Mouse (Mus musculus): Measurements from ENCODE around the gene Pigs. TPM values are rescaled to one million over a fixed set of nuclear protein-coding genes. Genes with fewer than 3 reads are reported as not detected.

Pigs gene
- polyA plus RNA-seq, 1 experiment, result 50.2 TPM

DNA sequence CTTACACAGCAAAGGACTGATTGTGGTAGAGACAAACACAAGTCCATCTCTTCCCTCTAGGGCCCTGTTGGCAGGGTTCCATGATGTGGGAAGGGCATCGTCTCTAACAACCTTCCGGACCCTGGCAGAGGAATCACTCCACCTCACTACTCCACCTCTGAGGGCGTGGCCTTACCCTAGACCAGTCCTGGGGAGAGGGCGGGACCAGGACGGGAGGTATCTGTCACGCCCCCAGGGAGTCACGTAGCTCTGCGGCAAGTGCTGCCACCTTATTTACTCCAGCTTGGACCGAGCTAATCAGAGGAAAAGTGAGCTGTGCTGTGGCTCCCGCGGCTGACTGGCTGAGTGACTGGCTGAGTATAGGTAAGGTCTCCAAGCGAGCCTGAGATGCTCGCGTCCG, 5.4 kb upstream of the Pigs start, which contains the start of gene Aldoc:
Aldoc (plus strand) TSS at position 109 of the 400 bp plus-strand sequence.
- no peaks in the 10 kb centered on the region for H3K27me3 ChIP-seq (ENCODE audit: control insufficient read depth, insufficient read depth, insufficient read length)
- no peak within 1 kb of the TSS for H3ac ChIP-seq (ENCODE audit: control insufficient read depth, insufficient read length)
- TF ChIP-seq MAX (IDR thresholded peaks at IDR 0.05; ENCODE audit: low read depth) (no peak), MYOG (IDR thresholded peaks at IDR 0.05; ENCODE audit: control insufficient read depth in 1 of 3, insufficient read depth in 1 of 3, insufficient read length in 2 of 3, low read depth in 2 of 3) (no peak), POLR2AphosphoS2 (IDR thresholded peaks at IDR 0.05; ENCODE audit: insufficient read length, low read depth) (peak; percentile 66), CEBPB (IDR thresholded peaks at IDR 0.05; ENCODE audit: insufficient read depth, poor library complexity, severe bottlenecking) (no peak), REST (IDR thresholded peaks at IDR 0.05; ENCODE audit: insufficient read depth, insufficient read length) (no peak), POLR2A (IDR thresholded peaks at IDR 0.05; ENCODE audit: insufficient read length, low read depth) (no peak)
- H3K79me2 ChIP-seq (ENCODE audit: control insufficient read depth, insufficient read depth), result no peaks in the 10 kb centered on the region
- H3K36me3 ChIP-seq (ENCODE audit: control insufficient read depth, insufficient read depth), result peaks cover 22% of the 10 kb centered on the region
- no peak within 1 kb of the TSS for H3K4me2 ChIP-seq (ENCODE audit: low read depth)
- H3K4me3 ChIP-seq, result no peak within 1 kb of the TSS

- Histone ChIP-seq H3K4me2 (ENCODE audit: low read depth) (no peak overlapping the region), H3ac (ENCODE audit: control insufficient read depth, insufficient read length) (no peak overlapping the region), H3K36me3 (ENCODE audit: control insufficient read depth, insufficient read depth) (peaks cover 14% of the 10 kb centered on the region), H3K79me2 (ENCODE audit: control insufficient read depth, insufficient read depth) (no peaks in the 10 kb centered on the region), H3K27me3 (ENCODE audit: control insufficient read depth, insufficient read depth, insufficient read length) (no peaks in the 10 kb centered on the region), H3K4me3 (no peak overlapping the region)
- TF ChIP-seq USF1 (IDR thresholded peaks at IDR 0.05; ENCODE audit: low read depth) (no peak), POLR2AphosphoS2 (IDR thresholded peaks at IDR 0.05; ENCODE audit: insufficient read length, low read depth) (no peak), TCF3 (IDR thresholded peaks at IDR 0.05; ENCODE audit: insufficient read length, low read depth) (no peak), MYOD1 (IDR thresholded peaks at IDR 0.05; ENCODE audit: control insufficient read depth in 1 of 3, insufficient read length in 2 of 3, low read depth in 2 of 3) (no peak), POLR2A (IDR thresholded peaks at IDR 0.05; ENCODE audit: insufficient read length, low read depth) (no peak), TCF12 (IDR thresholded peaks at IDR 0.05; ENCODE audit: insufficient read depth, poor library complexity, severe bottlenecking) (no peak), CEBPB (IDR thresholded peaks at IDR 0.05; ENCODE audit: insufficient read depth, poor library complexity, severe bottlenecking) (no peak), SRF (IDR thresholded peaks at IDR 0.05; ENCODE audit: control insufficient read depth, insufficient read length, low read depth) (no peak), MYOG (IDR thresholded peaks at IDR 0.05; ENCODE audit: control insufficient read depth in 1 of 3, insufficient read depth in 1 of 3, insufficient read length in 2 of 3, low read depth in 2 of 3) (no peak), E2F4 (IDR thresholded peaks at IDR 0.05; ENCODE audit: insufficient read depth) (no peak), REST (IDR thresholded peaks at IDR 0.05; ENCODE audit: insufficient read depth, insufficient read length) (no peak)
Observed at GRCm38 (mm10) chr11:78324000-78324785, 4.0 kb upstream of the Pigs start.

DNA sequence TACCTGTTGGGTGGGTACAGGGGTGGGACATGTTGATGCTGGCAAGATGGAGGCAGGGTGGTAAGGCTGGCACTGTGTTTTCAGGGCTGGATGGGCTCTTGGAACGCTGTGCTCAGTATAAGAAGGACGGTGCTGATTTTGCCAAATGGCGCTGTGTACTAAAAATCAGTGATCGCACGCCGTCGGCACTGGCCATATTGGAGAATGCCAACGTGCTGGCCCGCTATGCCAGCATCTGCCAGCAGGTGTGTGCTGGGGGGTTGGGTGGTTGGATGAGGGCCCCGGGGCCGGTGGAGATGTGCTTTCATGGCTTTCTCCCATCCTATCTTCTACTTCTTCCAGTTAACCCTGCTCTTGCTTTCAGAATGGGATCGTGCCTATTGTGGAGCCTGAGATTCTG, 3.2 kb upstream of the Pigs start:
- H3K27me3 ChIP-seq (ENCODE audit: control insufficient read depth, insufficient read depth, insufficient read length), result no peaks in the 10 kb centered on the region
- no peak overlapping the region for H3K4me2 ChIP-seq (ENCODE audit: low read depth)
- no peak overlapping the region for H3ac ChIP-seq (ENCODE audit: control insufficient read depth, insufficient read length)
- no peaks in the 10 kb centered on the region for H3K79me2 ChIP-seq (ENCODE audit: control insufficient read depth, insufficient read depth)
- no peak for TF ChIP-seq CEBPB (IDR thresholded peaks at IDR 0.05; ENCODE audit: insufficient read depth, poor library complexity, severe bottlenecking)
- no peak for TF ChIP-seq USF1 (IDR thresholded peaks at IDR 0.05; ENCODE audit: low read depth)
- TF ChIP-seq MAX (IDR thresholded peaks at IDR 0.05; ENCODE audit: low read depth), result no peak
- TF ChIP-seq REST (IDR thresholded peaks at IDR 0.05; ENCODE audit: insufficient read depth, insufficient read length), result no peak
- TF ChIP-seq POLR2AphosphoS2 (IDR thresholded peaks at IDR 0.05; ENCODE audit: insufficient read length, low read depth), result no peak
- TF ChIP-seq POLR2A (IDR thresholded peaks at IDR 0.05; ENCODE audit: insufficient read length, low read depth), result no peak
- TF ChIP-seq SRF (IDR thresholded peaks at IDR 0.05; ENCODE audit: control insufficient read depth, insufficient read length, low read depth), result no peak
- no peak for TF ChIP-seq TCF12 (IDR thresholded peaks at IDR 0.05; ENCODE audit: insufficient read depth, poor library complexity, severe bottlenecking)
- no peak for TF ChIP-seq TCF3 (IDR thresholded peaks at IDR 0.05; ENCODE audit: insufficient read length, low read depth)
- no peak for TF ChIP-seq E2F4 (IDR thresholded peaks at IDR 0.05; ENCODE audit: insufficient read depth)
- peaks cover 14% of the 10 kb centered on the region for H3K36me3 ChIP-seq (ENCODE audit: control insufficient read depth, insufficient read depth)
- H3K4me3 ChIP-seq, result no peak overlapping the region

GRCm38 (mm10) chr11:78327215-78327614, 1.0 kb upstream of the Pigs start:
- TF ChIP-seq SRF (IDR thresholded peaks at IDR 0.05; ENCODE audit: control insufficient read depth, insufficient read length, low read depth) (no peak), REST (IDR thresholded peaks at IDR 0.05; ENCODE audit: insufficient read depth, insufficient read length) (no peak), MYOG (IDR thresholded peaks at IDR 0.05; ENCODE audit: control insufficient read depth in 1 of 3, insufficient read depth in 1 of 3, insufficient read length in 2 of 3, low read depth in 2 of 3) (no peak), MYOD1 (IDR thresholded peaks at IDR 0.05; ENCODE audit: control insufficient read depth in 1 of 3, insufficient read length in 2 of 3, low read depth in 2 of 3) (no peak), POLR2AphosphoS2 (IDR thresholded peaks at IDR 0.05; ENCODE audit: insufficient read length, low read depth) (no peak), E2F4 (IDR thresholded peaks at IDR 0.05; ENCODE audit: insufficient read depth) (no peak), POLR2A (IDR thresholded peaks at IDR 0.05; ENCODE audit: insufficient read length, low read depth) (no peak)
- Histone ChIP-seq H3K4me2 (ENCODE audit: low read depth) (no peak overlapping the region), H3ac (ENCODE audit: control insufficient read depth, insufficient read length) (no peak overlapping the region), H3K4me3 (no peak overlapping the region), H3K79me2 (ENCODE audit: control insufficient read depth, insufficient read depth) (no peaks in the 10 kb centered on the region), H3K27me3 (ENCODE audit: control insufficient read depth, insufficient read depth, insufficient read length) (no peaks in the 10 kb centered on the region), H3K36me3 (ENCODE audit: control insufficient read depth, insufficient read depth) (no peaks in the 10 kb centered on the region)

All from myocyte (in vitro differentiated cells).